Mouse (Mus musculus) CH12.LX (cell line): ENCODE data around the gene Bag2. TPM values are rescaled to one million over a fixed set of nuclear protein-coding genes. Genes with fewer than 3 reads are reported as not detected.
"Not testable (repeated sequence)": the region's sequence is repeated elsewhere in the genome, so short reads cannot be mapped to it uniquely, and the experiment has no call there.

Source experiments
- DNase-seq: peaks from one replicate; pipeline ENCODE4 v3.0.0-alpha.2; 2013; ENCODE audit errors: extremely low read depth
- H3K27ac ChIP-seq: 2 replicates; pipeline ENCODE4 v1.5.1; 2012; ENCODE audit warnings: low read depth, mild to moderate bottlenecking, control low read depth, moderate library complexity; ENCODE audit not compliant: insufficient read depth
- H3K27me3 ChIP-seq: replicated peaks from 2 replicates; pipeline ENCODE3; 2012; ENCODE audit warnings: inconsistent platforms
- H3K36me3 ChIP-seq, 2 experiments: replicated peaks in 1 of 2; 2 replicates each; pipeline versions ENCODE3 to v1.6.1; 2012; ENCODE audit warnings: inconsistent platforms in 1 of 2, low read length in 1 of 2, mild to moderate bottlenecking in 1 of 2, mixed read lengths in 1 of 2, moderate library complexity in 1 of 2; ENCODE audit not compliant: control insufficient read depth in 1 of 2, insufficient read depth in 1 of 2
- H3K4me1 ChIP-seq, 2 experiments: 2 replicates each; pipeline ENCODE4 v1.6.1; 2012; ENCODE audit warnings: inconsistent platforms in 1 of 2, moderate library complexity in 1 of 2; ENCODE audit not compliant: insufficient read depth in 2 of 2, control insufficient read depth in 1 of 2
- H3K4me2 ChIP-seq: 2 replicates; pipeline ENCODE4 v1.6.1; 2012; ENCODE audit warnings: low read depth, mild to moderate bottlenecking, control low read depth; ENCODE audit not compliant: poor library complexity, insufficient read depth, severe bottlenecking
- H3K4me3 ChIP-seq, 3 experiments: fragments of 150-350 bp in 1 of 3; sonication (generic) in 1 of 3; replicated peaks in 1 of 3; 2 replicates each; pipeline versions ENCODE3 to v1.5.1; 2011 to 2012; ENCODE audit warnings: low read depth in 2 of 3, low read length in 2 of 3, mild to moderate bottlenecking in 2 of 3, moderate library complexity in 2 of 3, control low read depth in 1 of 3, improper control_type of control experiment in 1 of 3, inconsistent platforms in 1 of 3, mixed read lengths in 1 of 3; ENCODE audit not compliant: poor library complexity in 1 of 3
- H3K79me2 ChIP-seq: replicated peaks from 2 replicates; pipeline ENCODE4 v1.6.1; 2012; ENCODE audit warnings: mild to moderate bottlenecking, moderate library complexity; ENCODE audit not compliant: control insufficient read depth, poor library complexity, insufficient read depth, severe bottlenecking; ENCODE audit errors: extremely low read depth
- H3K9ac ChIP-seq: 2 replicates; pipeline ENCODE4 v1.6.1; 2012; ENCODE audit warnings: low read depth, mild to moderate bottlenecking, control low read depth, moderate library complexity; ENCODE audit not compliant: insufficient read depth
- H3K9me3 ChIP-seq: replicated peaks from 2 replicates; pipeline ENCODE3; 2012; ENCODE audit warnings: low read length, inconsistent platforms, mixed read lengths
- BHLHE40 ChIP-seq: IDR thresholded peaks from 2 replicates; pipeline ENCODE4 v1.6.1; 2011; ENCODE audit warnings: mild to moderate bottlenecking, low read depth, low read length, improper control_type of control experiment
- CHD1 ChIP-seq: IDR thresholded peaks from 2 replicates; pipeline ENCODE4 v1.6.1; 2012; ENCODE audit warnings: low read depth, low read length, improper control_type of control experiment, inconsistent platforms
- CHD2 ChIP-seq: IDR thresholded peaks from 2 replicates; pipeline ENCODE4 v1.6.1; 2011; ENCODE audit warnings: low read length, improper control_type of control experiment
- CTCF ChIP-seq, 2 experiments: IDR thresholded peaks in 1 of 2; conservative IDR thresholded peaks in 1 of 2; 2 replicates each; pipeline ENCODE4 v1.5.1; 2011 to 2012; ENCODE audit warnings: low read depth in 2 of 2, low read length in 2 of 2, improper control_type of control experiment in 1 of 2, inconsistent platforms in 1 of 2, mild to moderate bottlenecking in 1 of 2, moderate library complexity in 1 of 2
- ELF1 ChIP-seq: IDR thresholded peaks from 2 replicates; pipeline ENCODE4 v1.6.1; 2014; ENCODE audit warnings: low read depth, mild to moderate bottlenecking, inconsistent platforms, low read length, improper control_type of control experiment
- EP300 ChIP-seq: IDR thresholded peaks from 2 replicates; pipeline ENCODE4 v1.6.1; 2011; ENCODE audit warnings: low read length, improper control_type of control experiment
- HCFC1 ChIP-seq: IDR thresholded peaks from 2 replicates; pipeline ENCODE4 v1.6.1; 2012; ENCODE audit warnings: low read depth, mild to moderate bottlenecking, inconsistent platforms, low read length, improper control_type of control experiment
- IRF4 ChIP-seq: IDR thresholded peaks from 2 replicates; pipeline ENCODE4 v1.6.1; 2014; ENCODE audit warnings: low read depth, mild to moderate bottlenecking, inconsistent platforms, low read length, improper control_type of control experiment
- JUND ChIP-seq: conservative IDR thresholded peaks from 2 replicates; pipeline ENCODE4 v1.6.1; 2011; ENCODE audit warnings: low read depth, low read length, improper control_type of control experiment
- KAT2A ChIP-seq: IDR thresholded peaks from 2 replicates; pipeline ENCODE4 v1.6.1; 2012; ENCODE audit warnings: low read length, improper control_type of control experiment, inconsistent platforms; ENCODE audit not compliant: insufficient replicate concordance
- MAX ChIP-seq: IDR thresholded peaks from 2 replicates; pipeline ENCODE4 v1.6.1; 2011; ENCODE audit warnings: low read length, improper control_type of control experiment
- MXI1 ChIP-seq: IDR thresholded peaks from 2 replicates; pipeline ENCODE4 v1.6.1; 2011; ENCODE audit warnings: mild to moderate bottlenecking, low read depth, low read length, improper control_type of control experiment
- MYC ChIP-seq: IDR thresholded peaks from 2 replicates; pipeline ENCODE4 v1.6.1; 2011; ENCODE audit warnings: low read depth, mild to moderate bottlenecking, improper control_type of control experiment, low read length
- NELFE ChIP-seq: IDR thresholded peaks from 2 replicates; pipeline ENCODE4 v1.6.1; 2011; ENCODE audit warnings: low read depth, low read length, improper control_type of control experiment
- PAX5 ChIP-seq: IDR thresholded peaks from 2 replicates; pipeline ENCODE4 v1.6.1; 2012; ENCODE audit warnings: low read length, inconsistent platforms, mixed read lengths
- POLR2A ChIP-seq: IDR thresholded peaks from 2 replicates; pipeline ENCODE4 v1.6.1; 2011; ENCODE audit warnings: low read depth, mild to moderate bottlenecking, improper control_type of control experiment, low read length
- POLR2AphosphoS2 ChIP-seq: IDR thresholded peaks from 2 replicates; pipeline ENCODE4 v1.6.1; 2011; ENCODE audit warnings: low read depth, low read length, improper control_type of control experiment
- RAD21 ChIP-seq: IDR thresholded peaks from 2 replicates; pipeline ENCODE4 v1.6.1; 2011; ENCODE audit warnings: low read depth, mild to moderate bottlenecking, low read length, improper control_type of control experiment, moderate library complexity
- RCOR1 ChIP-seq: conservative IDR thresholded peaks from 2 replicates; pipeline ENCODE4 v1.6.1; 2012; ENCODE audit warnings: low read depth, mild to moderate bottlenecking, inconsistent platforms, low read length, improper control_type of control experiment
- SMC3 ChIP-seq: IDR thresholded peaks from 2 replicates; pipeline ENCODE4 v1.6.1; 2011; ENCODE audit warnings: low read depth, low read length, improper control_type of control experiment
- TBP ChIP-seq: conservative IDR thresholded peaks from 2 replicates; pipeline ENCODE4 v1.6.1; 2011; ENCODE audit warnings: low read depth, low read length, improper control_type of control experiment
- TCF12 ChIP-seq: IDR thresholded peaks from 2 replicates; pipeline ENCODE4 v1.6.1; 2014; ENCODE audit warnings: low read depth, mild to moderate bottlenecking, inconsistent platforms, low read length, improper control_type of control experiment
- USF1 ChIP-seq: IDR thresholded peaks from 2 replicates; pipeline ENCODE4 v1.6.1; 2014; ENCODE audit warnings: low read depth, mild to moderate bottlenecking, inconsistent platforms, low read length, improper control_type of control experiment
- ZC3H11A ChIP-seq: IDR thresholded peaks from 2 replicates; pipeline ENCODE4 v1.6.1; 2012; ENCODE audit warnings: low read depth, mild to moderate bottlenecking, inconsistent platforms, low read length, improper control_type of control experiment
- ZMIZ1 ChIP-seq: IDR thresholded peaks from 2 replicates; pipeline ENCODE4 v1.6.1; 2012; ENCODE audit warnings: low read depth, mild to moderate bottlenecking, inconsistent platforms, low read length, improper control_type of control experiment
- ZNF384 ChIP-seq: IDR thresholded peaks from 2 replicates; pipeline ENCODE4 v1.6.1; 2012; ENCODE audit warnings: low read depth, low read length, improper control_type of control experiment, inconsistent platforms
- dilution Hi-C: fragments of 300-500 bp; cut with MboI; formaldehyde crosslinking; loops from 2 replicates; pipeline ENCODE4 v1.14.3; 2020; ENCODE audit warnings: low sequenced_read_pairs; ENCODE audit not compliant: extremely low pct_unique_long_range_greater_than_20kb, extremely low pct_ligation_motif_present
- in situ Hi-C: fragments of 300-500 bp; cut with MboI; formaldehyde crosslinking; loops from 3 replicates; pipeline ENCODE4 v1.14.3; 2019; ENCODE audit warnings: low sequenced_read_pairs, low pct_ligation_motif_present, low pct_unique_long_range_greater_than_20kb, mixed read lengths
- polyA plus RNA-seq: library from polyadenylated mRNA; unstranded; fragments of >175 nt; gene quantifications from 2 replicates; pipeline ENCODE4 v1.2.1, GENCODE M21; 2012; ENCODE audit warnings: low read depth; ENCODE audit not compliant: insufficient read length
- total RNA-seq, 2 experiments: library from RNA; depleted of rRNA; stranded (reverse); fragments of 300-350 nt in 1 of 2; fragments of >200 nt in 1 of 2; gene quantifications; 2 replicates each; pipeline ENCODE4 v1.2.3; 2012 to 2014

Gene Bag2
- total and polyA plus RNA-seq, 3 experiments = 51.1 to 73.5 (median 62.1) TPM

- H3K79me2 ChIP-seq, H3K27ac ChIP-seq, H3K4me1 ChIP-seq, dilution Hi-C loops, H3K9ac ChIP-seq, DNase-seq: not testable (repeated sequence)
- in situ Hi-C loops = loop anchor here (10.0 kb wide), 1 partner anchor 60 kb away; no protein-coding TSS in a partner anchor
- H3K36me3 ChIP-seq = peaks cover 54 to 83% of the 10 kb centered on the region in 2 experiments
- peak; percentile 14; the same call in 1 of the 2 replicates for TF ChIP-seq ZNF384
- TF ChIP-seq, all 38 proteins: peak for 1; not testable (repeated sequence) for 37
- H3K9me3 ChIP-seq, H3K27me3 ChIP-seq, H3K4me3 ChIP-seq, H3K4me2 ChIP-seq: not testable (repeated sequence)
These were observed 12.8 kb downstream of the Bag2 start for GRCm38 (mm10) chr1:33744815-33745214.

DNA sequence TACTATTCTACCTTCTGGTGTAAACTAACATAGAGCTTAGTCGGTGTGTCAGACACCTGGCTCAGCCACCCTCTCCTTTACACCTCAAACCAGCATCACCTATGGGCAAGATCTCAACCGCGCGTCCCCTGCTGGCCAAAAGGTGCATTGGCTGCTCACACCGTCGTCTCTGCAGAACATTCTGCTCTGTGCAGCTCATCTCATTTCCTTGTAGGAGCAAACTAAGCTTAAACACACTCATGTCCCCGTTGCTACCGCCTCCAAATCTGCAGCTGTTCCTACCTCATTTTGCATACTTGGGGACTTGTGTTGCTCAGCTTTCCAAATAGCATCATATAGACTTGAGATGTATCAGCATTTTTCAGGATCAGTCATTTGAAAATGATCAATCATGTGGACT is 14.7 kb downstream of the Bag2 start:
- no peaks in the 10 kb centered on the region; the same call in 1 of the 2 replicates for H3K79me2 ChIP-seq
- no peak overlapping the region for H3K9ac ChIP-seq
- no peak overlapping the region for H3K27ac ChIP-seq
- H3K4me1 ChIP-seq = peaks cover 0 to 5% of the 10 kb centered on the region in 2 experiments; a peak in 1 of 4 replicates
- no peak overlapping the region for H3K4me2 ChIP-seq
- dilution Hi-C loops = no loop called here
- no peaks in the 10 kb centered on the region for H3K9me3 ChIP-seq
- H3K4me3 ChIP-seq = no peak overlapping the region
- no peaks in the 10 kb centered on the region for H3K27me3 ChIP-seq
- peak; percentile 61; the same call in 1 of the 2 replicates for TF ChIP-seq POLR2AphosphoS2
- no peak for TF ChIP-seq MAX
- no peak for TF ChIP-seq ZNF384
- 0 out of 2 replicates have a peak, but pooled peaks have one; percentile 20 for TF ChIP-seq POLR2A
- TF ChIP-seq CHD2 = no peak
- no peak for TF ChIP-seq CHD1
- no peak for TF ChIP-seq EP300
- no peak for TF ChIP-seq MXI1
- TF ChIP-seq CTCF (conservative IDR thresholded peaks at IDR 0.05 in 1 of 2, IDR thresholded peaks at IDR 0.05 in 1 of 2; ENCODE audit: low read depth in 2 of 2, low read length in 2 of 2) = peak; percentile 76 to 79
- TF ChIP-seq TCF12 = no peak
- peak; percentile 25 for TF ChIP-seq RAD21
- no peak for TF ChIP-seq PAX5
- TF ChIP-seq IRF4 = no peak
- no peak for TF ChIP-seq NELFE
- TF ChIP-seq ELF1 = no peak
- no peak for TF ChIP-seq RCOR1
- no peak for TF ChIP-seq USF1
- TF ChIP-seq TBP = 0 out of 2 replicates have a peak, but pooled peaks have one; percentile 21
- TF ChIP-seq ZMIZ1 = no peak
- no peak for TF ChIP-seq KAT2A
- no peak for TF ChIP-seq ZC3H11A
- TF ChIP-seq MYC = no peak
- peak; percentile 79 for TF ChIP-seq SMC3
- no peak for TF ChIP-seq HCFC1
- no peak for TF ChIP-seq BHLHE40
- no peak for TF ChIP-seq JUND
- TF ChIP-seq, all 38 proteins: peak for 6
- DNase-seq = peak; percentile 51
- in situ Hi-C loops = loop anchor here (10.0 kb wide), 1 partner anchor 58 kb away; no protein-coding TSS in a partner anchor
- peaks cover 57 to 83% of the 10 kb centered on the region in 2 experiments for H3K36me3 ChIP-seq
